Mouse (Mus musculus) spleen, postnatal 14 days (tissue): ENCODE results near the gene Olfr792.

Experiments
- DNase-seq, 2 experiments: peaks; one replicate each; pipeline ENCODE4 v3.0.0; 2021 to 2022; ENCODE audit warnings: low spot score in 2 of 2

Gene Olfr792

GRCm38 (mm10) chr10:129538862-129539261 lies at the start of gene Olfr792:
Gene Olfr792 (plus strand): TSS chr10:129539162.
- DNase-seq: no peak

GRCm38 (mm10) chr10:129490101-129490500 lies 48.9 kb upstream of the Olfr792 start:
- DNase-seq: no peak

GRCm38 (mm10) chr10:129498192-129498591 lies 40.8 kb upstream of the Olfr792 start, which contains the start of gene Olfr790:
Gene Olfr790 (plus strand): TSS chr10:129498492.
- DNase-seq: no peak

GRCm38 (mm10) chr10:129521492-129521891 lies 17.5 kb upstream of the Olfr792 start, which contains the start of gene Olfr791:
Gene Olfr791 (plus strand): TSS chr10:129521792.
- DNase-seq: no peak

GRCm38 (mm10) chr10:129549354-129549753 lies 10.4 kb downstream of the Olfr792 start:
- DNase-seq: no peak

- DNase-seq: no peak
Observed at GRCm38 (mm10) chr10:129567355-129567754, 28.4 kb downstream of the Olfr792 start, which contains the start of gene Olfr794. Gene Olfr794 (plus strand): TSS chr10:129567655.

GRCm38 (mm10) chr10:129577066-129577465 lies 38.1 kb downstream of the Olfr792 start:
- DNase-seq: no peak
